Mouse (Mus musculus) activated CD4-positive, CD25-positive, alpha-beta regulatory T cell, adult 4 months (primary cell): ENCODE measurements at regions not wholly inside any gene's neighbourhood (a gene's known extent, or its start where the extent isn't known, plus 50 kb on each side); places are given as distances from the start of the nearest gene placed in this dataset.
"Not testable (repeated sequence)": the region's sequence is repeated elsewhere in the genome, so short reads cannot be mapped to it uniquely, and the experiment has no call there.

Experiments used
- ATAC-seq: one replicate; pipeline ENCODE4 v1.8.0; 2017

- no peak for ATAC-seq
These were observed 50.7 kb upstream of the Jade1 start for GRCm38 (mm10) chr3:41504867-41505266.

- ATAC-seq: no peak
These were observed 53.4 kb upstream of the Jade1 start for GRCm38 (mm10) chr3:41502161-41502560.

GRCm38 (mm10) chr3:41501639-41502038 lies 53.9 kb upstream of the Jade1 start:
- not testable (repeated sequence) for ATAC-seq

- no peak for ATAC-seq
These were observed 54.4 kb upstream of the Jade1 start for GRCm38 (mm10) chr3:41501124-41501523.

GRCm38 (mm10) chr3:41499680-41500079 lies 55.9 kb upstream of the Jade1 start:
- no peak for ATAC-seq

GRCm38 (mm10) chr3:41498791-41499190 lies 56.7 kb upstream of the Jade1 start:
- no peak for ATAC-seq

GRCm38 (mm10) chr3:41497771-41498170 lies 57.8 kb upstream of the Jade1 start:
- ATAC-seq: no peak

- ATAC-seq: no peak
These were observed 58.4 kb upstream of the Jade1 start for GRCm38 (mm10) chr3:41496931-41497710.

- no peak for ATAC-seq
These were observed 59.6 kb upstream of the Jade1 start for GRCm38 (mm10) chr3:41495893-41496292.

- ATAC-seq: no peak
These were observed 60.4 kb upstream of the Jade1 start for GRCm38 (mm10) chr3:41495097-41495496.

GRCm38 (mm10) chr3:41493472-41493871 lies 62.1 kb upstream of the Jade1 start:
- no peak for ATAC-seq

- no peak for ATAC-seq
These were observed 62.7 kb upstream of the Jade1 start for GRCm38 (mm10) chr3:41492727-41493392.

GRCm38 (mm10) chr3:41492031-41492726 lies 63.4 kb upstream of the Jade1 start:
- no peak for ATAC-seq

GRCm38 (mm10) chr3:41491185-41491584 lies 64.3 kb upstream of the Jade1 start:
- ATAC-seq: no peak

GRCm38 (mm10) chr3:41489998-41490397 lies 65.5 kb upstream of the Jade1 start:
- ATAC-seq: no peak

- no peak for ATAC-seq
These were observed 66.0 kb upstream of the Jade1 start for GRCm38 (mm10) chr3:41489571-41489970.

GRCm38 (mm10) chr3:41488229-41488774 lies 67.2 kb upstream of the Jade1 start:
- no peak for ATAC-seq

GRCm38 (mm10) chr3:41484920-41485319 lies 70.6 kb upstream of the Jade1 start:
- ATAC-seq: no peak

GRCm38 (mm10) chr3:41483582-41483981 lies 71.9 kb upstream of the Jade1 start:
- ATAC-seq: no peak

GRCm38 (mm10) chr3:41482881-41483494 lies 72.5 kb upstream of the Jade1 start:
- ATAC-seq: no peak

GRCm38 (mm10) chr3:41480186-41480585 lies 75.3 kb upstream of the Jade1 start:
- ATAC-seq: no peak

- ATAC-seq: no peak
These were observed 76.6 kb upstream of the Jade1 start for GRCm38 (mm10) chr3:41478971-41479370.

- no peak for ATAC-seq
These were observed 79.0 kb upstream of the Jade1 start for GRCm38 (mm10) chr3:41476516-41476915.
